Mouse (Mus musculus) hindbrain, postnatal 0 days (tissue): ENCODE measurements around the gene Rbms1. TPM values are rescaled to one million over a fixed set of nuclear protein-coding genes. Genes with fewer than 3 reads are reported as not detected.
A peak's percentile ranks its signal among the peaks of the same experiment; 100 is the strongest.

Experiments used
- ATAC-seq: fragments of 200-750 bp; cut with Nextera tagmentation; 2 replicates; pipeline ENCODE4 v1.8.0; 2017; ENCODE audit warnings: mild to moderate bottlenecking, moderate TSS enrichment, moderate library complexity
- DNase-seq: peaks from one replicate; pipeline ENCODE4 v3.0.0-alpha.2; 2015; ENCODE audit warnings: low spot score
- H3K27ac ChIP-seq: fragments of 300-500 bp; sonication (generic); 2 replicates; pipeline ENCODE4 v1.5.1; 2014; ENCODE audit warnings: mild to moderate bottlenecking
- H3K27me3 ChIP-seq: fragments of 300-500 bp; sonication (generic); 2 replicates; pipeline ENCODE4 v1.6.1; 2014; ENCODE audit warnings: low read length, mixed read lengths; ENCODE audit not compliant: insufficient read depth
- H3K36me3 ChIP-seq: fragments of 300-500 bp; sonication (generic); 2 replicates; pipeline ENCODE4 v1.6.1; 2014; ENCODE audit warnings: low read length, mixed read lengths; ENCODE audit not compliant: insufficient read depth
- H3K4me1 ChIP-seq: fragments of 300-500 bp; sonication (generic); 2 replicates; pipeline ENCODE4 v1.6.1; 2014; ENCODE audit warnings: antibody characterized with exemption, low read length, mixed read lengths; ENCODE audit not compliant: insufficient read depth
- H3K4me2 ChIP-seq: fragments of 300-500 bp; sonication (generic); 2 replicates; pipeline ENCODE4 v1.6.1; 2014; ENCODE audit warnings: low read depth, mild to moderate bottlenecking, low read length, moderate library complexity, mixed read lengths
- H3K4me3 ChIP-seq: fragments of 300-500 bp; sonication (generic); 2 replicates; pipeline ENCODE4 v1.5.1; 2014; ENCODE audit warnings: low read length
- H3K9ac ChIP-seq: fragments of 300-500 bp; sonication (generic); replicated peaks from 2 replicates; pipeline ENCODE4 v1.6.1; 2014; ENCODE audit warnings: mild to moderate bottlenecking, low read length, moderate library complexity, mixed read lengths
- H3K9me3 ChIP-seq: fragments of 300-500 bp; sonication (generic); 2 replicates; pipeline ENCODE4 v1.6.1; 2016; ENCODE audit warnings: low read length, mixed read lengths
- CTCF ChIP-seq: IDR thresholded peaks from 2 replicates; pipeline ENCODE4 v1.5.1; 2016; ENCODE audit warnings: antibody characterized with exemption, control low read depth, low read depth
- WGBS: fragments of 180-500 bp; shearing (Covaris S2); extraction: QIAGEN DNeasy Blood & Tissue Kit; methylation state at CpG from one replicate; pipeline ENCODE4 v1.1.7; 2014; 5-methylcytosine and 5-hydroxymethylcytosine counted together
- polyA plus RNA-seq: library from polyadenylated mRNA; unstranded; fragments of >200 nt; fragmentation: Nextera tagmentation; extraction: Ambion mirVana; gene quantifications from 2 replicates; pipeline ENCODE4 v1.2.1, GENCODE M21; 2015
- total RNA-seq: library from RNA; depleted of rRNA; stranded (reverse); fragments of >200 nt; gene quantifications from 2 replicates; pipeline ENCODE4 v1.2.3, GENCODE M21; 2014

Rbms1 gene
- total and polyA plus RNA-seq, 2 experiments from 2014 or later = 66.2 to 69.7 TPM

DNA sequence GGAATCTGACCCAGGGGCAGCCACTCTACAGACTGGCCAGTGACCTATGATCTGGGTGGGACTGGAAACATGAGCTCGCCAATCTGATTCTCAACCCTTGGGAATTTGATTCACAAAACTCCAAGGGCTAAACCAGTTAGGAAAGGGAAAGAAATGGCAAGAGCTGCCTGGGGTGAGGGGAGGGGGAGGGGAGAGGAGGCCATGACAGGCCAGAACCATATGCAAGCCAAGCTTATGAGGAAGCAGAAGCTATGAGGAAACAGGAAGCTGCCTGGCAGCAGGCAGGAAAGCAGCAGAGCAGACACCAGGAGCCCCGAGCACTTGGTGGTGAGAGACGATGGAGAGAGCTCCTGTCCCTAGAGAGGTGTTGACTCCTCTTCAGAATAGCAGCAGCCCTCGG, 79.1 kb downstream of the Rbms1 start:
- 53% methylated on average over 4 of the region's 4 CpGs for whole genome bisulfite sequencing
- no peak overlapping the region for H3K27ac ChIP-seq
- DNase-seq (no peak), ATAC-seq (no peak)
- H3K4me2 ChIP-seq = no peak overlapping the region
- TF ChIP-seq CTCF = no peak
- no peaks in the 10 kb centered on the region for H3K36me3 ChIP-seq
- no peaks in the 10 kb centered on the region for H3K27me3 ChIP-seq
- no peak overlapping the region for H3K4me3 ChIP-seq
- H3K9me3 ChIP-seq = no peaks in the 10 kb centered on the region
- H3K4me1 ChIP-seq = no peaks in the 10 kb centered on the region
- H3K9ac ChIP-seq = no peak overlapping the region

DNA sequence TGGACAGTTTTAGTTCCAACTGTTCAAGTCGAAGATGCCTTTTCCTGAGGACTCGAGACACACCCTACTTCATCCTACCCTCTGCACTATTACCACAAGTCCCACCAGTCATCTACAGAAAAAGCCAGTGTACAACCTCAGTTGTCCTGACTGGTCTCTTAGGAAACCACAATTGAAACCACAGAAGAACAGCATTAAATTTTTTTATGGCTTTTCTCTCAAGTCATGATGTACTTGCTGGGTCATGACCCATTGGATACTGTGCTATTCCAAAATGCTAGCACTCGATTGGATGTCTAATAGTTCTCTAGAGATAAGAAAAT, 80.0 kb downstream of the Rbms1 start:
- H3K4me2 ChIP-seq = no peak overlapping the region
- H3K36me3 ChIP-seq = no peaks in the 10 kb centered on the region
- H3K27me3 ChIP-seq = no peaks in the 10 kb centered on the region
- H3K9ac ChIP-seq = no peak overlapping the region
- ATAC-seq = no peak
- WGBS = 79% methylated on average over 3 of the region's 3 CpGs
- no peak for TF ChIP-seq CTCF
- no peak for DNase-seq
- no peaks in the 10 kb centered on the region for H3K9me3 ChIP-seq
- no peak overlapping the region for H3K27ac ChIP-seq
- no peaks in the 10 kb centered on the region for H3K4me1 ChIP-seq
- no peak overlapping the region for H3K4me3 ChIP-seq

DNA sequence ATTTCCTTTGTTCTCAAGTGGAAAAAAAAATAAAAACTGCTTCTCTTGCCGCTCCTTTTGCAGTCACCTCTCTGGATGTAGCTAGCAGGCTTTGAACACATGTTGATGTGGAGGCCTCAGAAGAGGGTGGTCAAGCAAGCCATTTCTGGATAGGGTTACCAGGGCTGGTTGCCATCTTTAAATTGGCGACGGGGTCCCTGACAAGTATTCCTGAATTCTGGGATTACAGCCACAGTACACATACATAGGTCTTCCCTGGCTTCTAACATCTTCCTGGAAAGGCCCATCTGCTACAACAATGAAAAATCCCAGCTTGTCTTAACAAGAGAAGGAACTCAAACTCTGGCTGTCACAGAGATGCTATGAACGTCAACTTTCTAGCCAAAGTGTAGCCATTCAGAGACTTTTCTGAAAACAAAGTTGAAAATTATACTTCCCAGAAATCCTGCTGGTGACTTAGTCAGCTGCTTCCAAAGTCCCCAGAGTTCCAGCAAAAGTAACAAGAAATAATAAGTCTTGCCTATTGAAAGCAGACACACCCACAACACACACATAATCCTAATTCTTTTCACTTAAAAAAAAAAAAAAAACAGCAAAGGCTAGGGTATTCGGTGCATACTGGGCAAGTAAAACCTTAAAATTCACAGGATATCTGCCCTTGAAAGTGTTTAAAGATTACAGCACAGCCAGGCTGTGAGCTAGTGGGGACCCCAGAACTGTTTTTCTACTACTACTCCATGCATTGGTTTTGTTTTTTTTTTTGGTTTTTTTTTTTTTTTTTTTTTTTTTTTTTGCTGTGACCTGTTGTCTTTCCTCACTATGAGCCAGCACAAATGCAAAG, 80.6 kb downstream of the Rbms1 start:
- Histone ChIP-seq H3K9ac (no peak overlapping the region), H3K4me3 (no peak overlapping the region), H3K9me3 (no peaks in the 10 kb centered on the region), H3K27ac (no peak overlapping the region), H3K36me3 (no peaks in the 10 kb centered on the region), H3K4me2 (peak overlapping the region; percentile 93; the same call in 1 of the 2 replicates), H3K27me3 (no peaks in the 10 kb centered on the region), H3K4me1 (no peaks in the 10 kb centered on the region)
- no peak for TF ChIP-seq CTCF
- ATAC-seq (no peak), DNase-seq (no peak)
- WGBS = 49% methylated on average over 5 of the region's 5 CpGs

DNA sequence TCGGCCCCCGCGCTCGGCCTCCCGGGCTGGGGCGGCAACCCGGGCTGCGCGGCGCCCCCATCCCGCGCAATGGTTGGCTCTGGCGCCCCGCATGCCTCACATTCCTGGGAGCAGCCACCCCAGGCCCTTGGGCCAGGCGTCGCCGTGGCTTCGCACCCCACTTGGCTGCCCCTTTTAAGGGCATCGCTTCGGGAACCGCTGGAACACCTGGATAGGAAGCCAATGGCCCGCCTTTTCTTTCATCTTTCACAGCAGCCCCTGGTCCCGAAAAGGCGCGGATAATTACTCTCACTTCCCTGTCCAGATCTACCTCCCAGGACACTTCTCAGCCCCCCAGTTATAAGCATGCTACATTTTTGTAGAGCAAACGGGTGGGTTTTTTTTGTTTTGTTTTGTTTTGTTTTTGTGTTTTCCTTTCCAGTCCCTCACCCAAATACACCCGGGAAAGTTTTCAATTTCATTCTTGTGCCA, 81.4 kb downstream of the Rbms1 start:
- Histone ChIP-seq H3K9me3 (no peaks in the 10 kb centered on the region), H3K4me1 (no peaks in the 10 kb centered on the region), H3K27ac (peak overlapping the region; percentile 74), H3K36me3 (no peaks in the 10 kb centered on the region), H3K4me3 (peak overlapping the region; percentile 75), H3K27me3 (no peaks in the 10 kb centered on the region), H3K4me2 (peak overlapping the region; percentile 93), H3K9ac (peak overlapping the region; percentile 87)
- DNase-seq (no peak), ATAC-seq (no peak; the same call in 1 of the 2 replicates)
- WGBS = 2% methylated on average over 21 of the region's 27 CpGs
- no peak for TF ChIP-seq CTCF

DNA sequence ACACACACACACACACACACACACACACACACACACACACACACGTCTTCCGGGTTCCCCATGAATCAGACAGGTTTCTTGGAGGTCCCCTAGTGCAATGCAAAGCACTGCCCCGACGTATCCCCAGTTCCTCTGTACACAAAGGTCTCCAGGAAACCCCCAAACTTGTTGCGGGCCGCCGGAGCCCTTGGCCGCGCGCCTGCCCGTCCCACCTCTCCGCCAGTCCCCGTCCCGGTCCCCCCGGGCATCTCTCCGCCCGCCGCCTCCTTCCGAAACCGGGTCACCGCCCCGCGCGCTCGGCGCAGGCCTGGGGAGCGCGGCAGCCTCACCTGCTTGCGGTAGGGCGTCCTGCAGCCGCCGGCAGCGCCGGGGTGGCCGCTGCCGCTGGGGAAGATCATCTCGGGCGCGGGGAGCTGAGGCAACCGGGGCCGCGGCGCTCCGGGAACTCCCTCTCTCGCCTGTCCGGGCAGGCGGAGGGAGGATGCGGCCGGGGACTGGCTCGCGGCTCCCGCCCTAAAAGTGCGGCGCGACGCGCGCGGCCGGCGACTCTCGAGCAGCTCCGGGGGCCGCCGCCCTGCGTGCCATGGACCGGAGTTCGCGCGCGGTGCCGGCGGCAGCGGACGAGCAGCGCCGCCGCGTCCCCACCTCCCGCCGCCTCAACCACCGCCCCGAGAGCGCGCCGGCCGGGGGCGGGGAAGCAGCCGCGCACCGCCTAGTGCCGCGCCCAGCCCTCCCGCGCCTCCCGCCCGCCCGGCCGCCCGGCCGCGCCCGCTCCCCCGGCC, 82.0 kb downstream of the Rbms1 start:
- 1% methylated on average over 64 of the region's 104 CpGs for WGBS

DNA sequence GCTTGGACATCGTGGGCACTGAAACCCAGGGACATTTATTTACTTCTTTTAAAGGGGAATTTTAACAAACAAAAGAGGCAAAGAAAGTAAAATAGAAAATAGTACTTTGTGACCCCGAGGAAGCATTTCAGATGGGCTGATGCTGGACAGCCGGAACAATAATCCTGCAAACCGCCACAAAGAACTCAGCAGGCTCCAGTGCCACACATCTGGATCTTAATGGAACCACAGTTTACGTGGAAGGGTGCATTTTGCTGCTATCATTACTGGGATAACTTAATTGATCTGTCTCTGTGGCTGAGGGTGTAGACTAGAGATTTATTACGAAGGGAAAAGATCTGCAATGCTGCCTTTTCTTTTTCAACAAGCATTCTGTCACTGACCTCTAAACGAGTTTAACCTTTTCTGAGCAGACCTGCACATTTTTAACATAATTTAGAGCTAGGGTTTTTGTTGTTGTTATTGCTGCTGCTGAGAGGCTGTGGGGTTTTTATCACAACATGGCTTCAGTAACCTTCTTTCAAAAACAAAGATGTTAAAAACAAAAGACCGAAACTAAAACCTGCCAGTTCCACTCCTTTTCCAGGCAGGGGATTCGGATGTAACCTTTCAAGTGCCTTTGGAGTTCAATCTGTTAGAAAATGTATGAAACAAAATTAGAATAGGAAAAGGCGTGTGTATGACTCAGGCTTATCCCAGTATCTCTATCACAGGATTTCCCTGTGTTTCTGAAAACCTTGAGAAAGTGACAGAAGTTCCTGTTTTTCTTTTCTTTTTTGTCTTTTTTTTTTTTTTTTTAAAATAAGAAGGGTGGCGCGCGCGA, 82.8 kb downstream of the Rbms1 start:
- Histone ChIP-seq H3K36me3 (no peaks in the 10 kb centered on the region), H3K9me3 (no peaks in the 10 kb centered on the region), H3K4me1 (no peaks in the 10 kb centered on the region), H3K4me3 (peak overlapping the region; percentile 75), H3K9ac (peak overlapping the region; percentile 87; the same call in 1 of the 2 replicates), H3K27ac (no peak overlapping the region), H3K27me3 (no peaks in the 10 kb centered on the region), H3K4me2 (peak overlapping the region; percentile 93)
- DNase-seq (no peak), ATAC-seq (no peak)
- WGBS = 9% methylated on average over 14 of the region's 14 CpGs
- TF ChIP-seq CTCF = no peak

More for the DNA sequence above, 82.0 kb downstream of the Rbms1 start:
- Histone ChIP-seq H3K9ac (peak overlapping the region; percentile 87), H3K27me3 (no peaks in the 10 kb centered on the region), H3K4me2 (peak overlapping the region; percentile 93), H3K4me1 (no peaks in the 10 kb centered on the region), H3K9me3 (no peaks in the 10 kb centered on the region), H3K36me3 (no peaks in the 10 kb centered on the region), H3K27ac (peak overlapping the region; percentile 74), H3K4me3 (peak overlapping the region; percentile 75)
- peak; percentile 83 for ATAC-seq
- no peak for TF ChIP-seq CTCF
- DNase-seq = peak; percentile 73
